Mouse (Mus musculus) MEL (cell line): ENCODE measurements around the gene Cnot4.

Source experiments
- CTCF ChIP-seq, 3 experiments: IDR thresholded peaks in 2 of 3; conservative IDR thresholded peaks in 1 of 3; 2 replicates each; pipeline ENCODE4 v1.5.1; 2011 to 2012; ENCODE audit warnings: low read length in 3 of 3, low read depth in 2 of 3, mild to moderate bottlenecking in 2 of 3, improper control_type of control experiment in 1 of 3, inconsistent platforms in 1 of 3, mixed read lengths in 1 of 3, moderate library complexity in 1 of 3; ENCODE audit not compliant: control insufficient read depth in 1 of 3, insufficient read depth in 1 of 3, poor library complexity in 1 of 3, severe bottlenecking in 1 of 3
- EP300 ChIP-seq, 2 experiments: IDR thresholded peaks; 2 replicates each; pipeline ENCODE4 v1.6.1; 2011; ENCODE audit warnings: improper control_type of control experiment in 2 of 2, low read length in 2 of 2, low read depth in 1 of 2, mild to moderate bottlenecking in 1 of 2
- ETS1 ChIP-seq: IDR thresholded peaks from 2 replicates; pipeline ENCODE4 v1.6.1; 2012; ENCODE audit warnings: low read depth, mild to moderate bottlenecking, inconsistent platforms, low read length, improper control_type of control experiment, moderate library complexity
- GATA1 ChIP-seq: IDR thresholded peaks from 2 replicates; pipeline ENCODE4 v1.6.1; 2011; ENCODE audit warnings: low read depth, low read length, improper control_type of control experiment
- JUND ChIP-seq: IDR thresholded peaks from 2 replicates; pipeline ENCODE4 v1.6.1; 2011; ENCODE audit warnings: low read depth, mild to moderate bottlenecking, improper control_type of control experiment, low read length
- KAT2A ChIP-seq: conservative IDR thresholded peaks from 2 replicates; pipeline ENCODE4 v1.6.1; 2012; ENCODE audit warnings: low read depth, low read length, improper control_type of control experiment, inconsistent platforms
- POLR2A ChIP-seq, 2 experiments: IDR thresholded peaks; 2 replicates each; pipeline ENCODE4 v1.6.1; 2011 to 2012; ENCODE audit warnings: low read length in 2 of 2, mild to moderate bottlenecking in 2 of 2, control low read depth in 1 of 2, improper control_type of control experiment in 1 of 2, low read depth in 1 of 2, moderate library complexity in 1 of 2; ENCODE audit not compliant: control insufficient read depth in 1 of 2, insufficient read depth in 1 of 2, poor library complexity in 1 of 2
- RAD21 ChIP-seq: IDR thresholded peaks from 2 replicates; pipeline ENCODE4 v1.6.1; 2011; ENCODE audit warnings: mild to moderate bottlenecking, low read depth, low read length, improper control_type of control experiment
- TCF12 ChIP-seq: IDR thresholded peaks from 2 replicates; pipeline ENCODE4 v1.6.1; 2014; ENCODE audit warnings: low read depth, mild to moderate bottlenecking, inconsistent platforms, low read length, improper control_type of control experiment, moderate library complexity
- ZMIZ1 ChIP-seq: IDR thresholded peaks from 2 replicates; pipeline ENCODE4 v1.6.1; 2012; ENCODE audit warnings: low read depth, mild to moderate bottlenecking, inconsistent platforms, low read length, improper control_type of control experiment, moderate library complexity

DNA sequence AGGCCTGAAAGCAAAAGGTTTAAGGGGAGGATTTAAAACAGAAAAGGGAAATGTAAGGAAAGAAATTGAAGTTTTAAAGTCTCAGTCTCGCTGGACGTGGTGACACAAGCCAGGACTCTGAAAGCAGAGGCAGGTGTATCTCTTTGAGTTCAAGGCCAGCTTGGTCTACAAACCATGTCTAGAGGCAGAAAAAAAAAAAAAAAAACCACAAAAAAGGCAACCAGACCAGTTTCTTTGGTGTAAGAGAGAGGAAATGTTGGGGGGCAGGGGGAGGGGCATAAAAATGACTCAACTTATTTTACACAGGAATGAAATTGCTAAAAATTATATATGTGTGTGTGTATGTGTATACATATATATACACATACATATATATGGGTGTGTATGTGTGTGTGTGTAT is 1.3 kb upstream of the Cnot4 start:
- TF ChIP-seq CTCF (IDR thresholded peaks at IDR 0.05 in 2 of 3, conservative IDR thresholded peaks at IDR 0.05 in 1 of 3; ENCODE audit: control insufficient read depth in 1 of 3, insufficient read depth in 1 of 3, low read depth in 2 of 3, low read length in 3 of 3, poor library complexity in 1 of 3, severe bottlenecking in 1 of 3) (no peak), ZMIZ1 (no peak), TCF12 (no peak), POLR2A (IDR thresholded peaks at IDR 0.05; ENCODE audit: control insufficient read depth in 1 of 2, insufficient read depth in 1 of 2, low read depth in 1 of 2, low read length in 2 of 2, poor library complexity in 1 of 2) (no peak), JUND (no peak), EP300 (IDR thresholded peaks at IDR 0.05; ENCODE audit: low read depth in 1 of 2, low read length in 2 of 2) (no peak), KAT2A (no peak), GATA1 (no peak), RAD21 (no peak), ETS1 (no peak)
